Mouse (Mus musculus) small intestine, adult 2 months (tissue): ENCODE results near the gene Atxn2.

Source experiments
- CTCF ChIP-seq: fragments of 200-500 bp; IDR thresholded peaks from 2 replicates; pipeline ENCODE4 v1.5.1; 2012; ENCODE audit warnings: low read depth, mild to moderate bottlenecking, control low read depth, inconsistent platforms, low read length, moderate library complexity, mixed read lengths; ENCODE audit not compliant: insufficient replicate concordance, insufficient read length; ENCODE audit errors: extremely low read depth
- POLR2A ChIP-seq: fragments of 200-500 bp; IDR thresholded peaks from 2 replicates; pipeline ENCODE4 v1.6.1; 2012; ENCODE audit warnings: low read depth, mild to moderate bottlenecking, control low read depth, inconsistent platforms, low read length, moderate library complexity

DNA sequence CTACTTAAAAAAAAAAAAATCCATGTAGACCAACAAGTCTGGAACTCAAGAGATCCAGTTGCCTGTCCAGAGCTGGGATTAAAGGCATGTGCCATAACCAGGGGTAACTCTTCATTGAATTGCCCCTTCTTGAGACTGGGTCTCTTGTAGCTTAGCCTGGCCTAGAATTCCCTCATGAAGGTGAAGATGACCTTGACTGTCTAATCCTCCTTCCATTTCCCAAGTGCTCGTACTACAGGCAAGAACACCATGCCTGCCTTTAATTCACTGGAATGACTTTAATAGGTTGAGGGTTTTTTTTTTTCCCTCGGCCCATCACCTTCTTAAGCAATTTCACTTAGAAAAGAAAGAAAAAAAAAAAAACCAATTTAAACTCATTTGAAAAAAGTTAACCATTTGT lies 735 bp upstream of the Atxn2 start:
- TF ChIP-seq CTCF (no peak), POLR2A (no peak)
